Mouse (Mus musculus) midbrain, embryonic 12.5 days (tissue): ENCODE data around the gene Mapk11. TPM values are rescaled to one million over a fixed set of nuclear protein-coding genes. Genes with fewer than 3 reads are reported as not detected.

Source experiments
- microRNA-seq: library from miRNA; unstranded; fragments of <30 nt; microRNA quantifications from one replicate; pipeline ENCODE4, GENCODE M21; 2017
- polyA plus RNA-seq: library from polyadenylated mRNA; unstranded; fragments of >200 nt; fragmentation: Nextera tagmentation; extraction: Ambion mirVana; gene quantifications from 2 replicates; pipeline ENCODE4 v1.2.1, GENCODE M21; 2016

The Mapk11 gene
- polyA plus RNA-seq, 1 experiment from 2014 or later = 45.7 TPM

Small RNA genes within 50 kb of the gene (microRNA-seq; reads per million reads assigned to microRNA genes)
- gene Mir6958 = 8.1 reads per million, percentile 24 among the genes with 10 or more reads in this experiment
- gene Mir7118 = not detected

Other genes with a start within 250 kb of the Mapk11 start
- gene Ttll8, start 195.2 kb downstream of the Mapk11 start, polyA plus RNA-seq = not detected in 2 replicates
- gene Mlc1, start 170.6 kb downstream of the Mapk11 start, polyA plus RNA-seq = 3.8 and 4.7 TPM in 2 replicates
- gene Mov10l1, start 166.7 kb downstream of the Mapk11 start, polyA plus RNA-seq = not detected in 2 replicates
- 1.6 and 2.1 TPM in 2 replicates for gene Panx2, start 89.9 kb downstream of the Mapk11 start, polyA plus RNA-seq
- 47.9 and 49.2 TPM in 2 replicates for gene Trabd, start 74.5 kb downstream of the Mapk11 start, polyA plus RNA-seq
- gene Selenoo, start 60.5 kb downstream of the Mapk11 start, polyA plus RNA-seq = 23.7 and 28.1 TPM in 2 replicates
- gene Tubgcp6, start 26.5 kb downstream of the Mapk11 start, polyA plus RNA-seq = 25.0 and 25.1 TPM in 2 replicates
- 20.3 and 25.1 TPM in 2 replicates for gene Hdac10, start 20.9 kb downstream of the Mapk11 start, polyA plus RNA-seq
- 14.5 and 20.1 TPM in 2 replicates for gene Mapk12, start 8.9 kb downstream of the Mapk11 start, polyA plus RNA-seq
- gene Plxnb2, start 31.2 kb upstream of the Mapk11 start, polyA plus RNA-seq = 164 and 170 TPM in 2 replicates
- 53.3 and 58.6 TPM in 2 replicates for gene Dennd6b, start 46.9 kb upstream of the Mapk11 start, polyA plus RNA-seq
- 63.7 and 68.5 TPM in 2 replicates for gene Ppp6r2, start 61.9 kb upstream of the Mapk11 start, polyA plus RNA-seq
- gene Sbf1, start 165.7 kb upstream of the Mapk11 start, polyA plus RNA-seq = 91.7 and 94.0 TPM in 2 replicates
- gene Adm2, start 173.1 kb upstream of the Mapk11 start, polyA plus RNA-seq = not detected in 2 replicates
- not detected in 2 replicates for gene Miox, start 184.8 kb upstream of the Mapk11 start, polyA plus RNA-seq
- 44.3 and 48.8 TPM in 2 replicates for gene Lmf2, start 206.0 kb upstream of the Mapk11 start, polyA plus RNA-seq
- 164 and 170 TPM in 2 replicates for gene Ncaph2, start 206.1 kb upstream of the Mapk11 start, polyA plus RNA-seq
- 5.8 TPM in 2 replicates for gene Sco2, start 224.2 kb upstream of the Mapk11 start, polyA plus RNA-seq
- gene Tymp, start 227.4 kb upstream of the Mapk11 start, polyA plus RNA-seq = 1.4 and 1.9 TPM in 2 replicates
- 0.51 and 1.2 TPM in 2 replicates for gene Odf3b, start 229.7 kb upstream of the Mapk11 start, polyA plus RNA-seq
- gene Klhdc7b, start 235.3 kb upstream of the Mapk11 start, polyA plus RNA-seq = not detected in 2 replicates